ENCODE assay signal across 8 mouse cellular contexts in genomic region chr19:4877785-4878184, GRCm38 (mm10). TPM values are rescaled to one million over a fixed set of nuclear protein-coding genes. Genes with fewer than 3 reads are reported as not detected.
DNase-seq lines count a peak whose midpoint lies in the region; ATAC-seq and TF ChIP-seq lines count a peak whose summit lies in the region.

Gene Actn3, minus strand, starts transcription at chr19:4877909.

- no peak for TF ChIP-seq POLR2A in ES-Bruce4 (IDR thresholded peaks at IDR 0.05; ENCODE audit: insufficient read depth, low read length)

- no peaks in the 10 kb centered on the region for H3K36me3 ChIP-seq in ES-Bruce4 (ENCODE audit: control insufficient read depth, insufficient read depth, low read length, poor library complexity, severe bottlenecking)
- H3K36me3 ChIP-seq in embryonic facial prominence, embryonic 10.5 days (replicated peaks) = no peaks in the 10 kb centered on the region
- H3K36me3 ChIP-seq in kidney, embryonic 14.5 days (ENCODE audit: control insufficient read depth, insufficient read depth, low read length) = no peaks in the 10 kb centered on the region
- H3K36me3 ChIP-seq in stomach, embryonic 16.5 days (ENCODE audit: control insufficient read depth, insufficient read depth, low read length) = no peaks in the 10 kb centered on the region

- H3K27ac ChIP-seq in ES-Bruce4 (ENCODE audit: insufficient read depth, low read length) = peak within 1 kb of the TSS; percentile 43
- H3K27ac ChIP-seq in embryonic facial prominence, embryonic 10.5 days (replicated peaks) = peak within 1 kb of the TSS; percentile 78
- peak within 1 kb of the TSS; percentile 72 for H3K27ac ChIP-seq in kidney, embryonic 14.5 days (ENCODE audit: low read depth, low read length)
- H3K27ac ChIP-seq in stomach, embryonic 16.5 days (ENCODE audit: low read length) = peak within 1 kb of the TSS; percentile 56

- H3K4me2 ChIP-seq in kidney, embryonic 14.5 days (replicated peaks; ENCODE audit: low read depth, low read length) = peak within 1 kb of the TSS; percentile 81
- H3K4me2 ChIP-seq in stomach, embryonic 16.5 days (ENCODE audit: low read depth, low read length) = peak within 1 kb of the TSS; percentile 93

- H3K9me3 ChIP-seq in ES-Bruce4 (replicated peaks; ENCODE audit: control insufficient read depth, insufficient read depth, low read length, poor library complexity, severe bottlenecking) = no peaks in the 10 kb centered on the region
- H3K9me3 ChIP-seq in embryonic facial prominence, embryonic 10.5 days = no peaks in the 10 kb centered on the region
- no peaks in the 10 kb centered on the region for H3K9me3 ChIP-seq in kidney, embryonic 14.5 days (ENCODE audit: control insufficient read depth, low read length)
- no peaks in the 10 kb centered on the region for H3K9me3 ChIP-seq in stomach, embryonic 16.5 days (replicated peaks; ENCODE audit: control insufficient read depth, low read length)

- H3K4me1 ChIP-seq in ES-Bruce4 (ENCODE audit: control insufficient read depth, insufficient read depth, low read length) = peaks cover 2% of the 10 kb centered on the region
- H3K4me1 ChIP-seq in embryonic facial prominence, embryonic 10.5 days = peaks cover 36% of the 10 kb centered on the region
- H3K4me1 ChIP-seq in kidney, embryonic 14.5 days (ENCODE audit: control insufficient read depth, insufficient read depth, low read length) = peaks cover 20% of the 10 kb centered on the region
- peaks cover 4% of the 10 kb centered on the region for H3K4me1 ChIP-seq in stomach, embryonic 16.5 days (ENCODE audit: control insufficient read depth, insufficient read depth, low read length)

- peak; percentile 40 for DNase-seq in embryonic facial prominence, embryonic 10.5 days (ENCODE audit: low spot score)
- peak; percentile 23 for DNase-seq in heart, adult 8-10 months (ENCODE audit: low spot score)
- DNase-seq in lung, postnatal 10 days = peak; percentile 51
- no peak for DNase-seq in layer of hippocampus, adult 9-11 months
- no peak for DNase-seq in cerebellum, postnatal 10 days

- peak; percentile 54 for ATAC-seq in kidney, embryonic 14.5 days (ENCODE audit: low FRiP score, low TSS enrichment)
- ATAC-seq in stomach, embryonic 16.5 days (ENCODE audit: insufficient read depth, low FRiP score) = peak; percentile 47; the same call in 1 of the 2 replicates

- 2% methylated on average over 17 of the region's 17 CpGs for WGBS in embryonic facial prominence, embryonic 10.5 days
- WGBS in kidney, embryonic 14.5 days = 4% methylated on average over 17 of the region's 17 CpGs
- 4% methylated on average over 17 of the region's 17 CpGs for WGBS in stomach, embryonic 16.5 days

- TF ChIP-seq CTCF in ES-Bruce4 (IDR thresholded peaks at IDR 0.05; ENCODE audit: low read depth, low read length) = no peak

- H3K9ac ChIP-seq in ES-Bruce4 (ENCODE audit: low read depth, poor library complexity, severe bottlenecking) = peak within 1 kb of the TSS; percentile 71
- peak within 1 kb of the TSS; percentile 88 for H3K9ac ChIP-seq in kidney, embryonic 14.5 days (ENCODE audit: low read depth, low read length)
- H3K9ac ChIP-seq in stomach, embryonic 16.5 days (ENCODE audit: low read length) = peak within 1 kb of the TSS; percentile 95

- no peak for TF ChIP-seq EP300 in ES-Bruce4 (IDR thresholded peaks at IDR 0.05; ENCODE audit: insufficient read depth, low read depth, low read length)

- peak within 1 kb of the TSS; percentile 87 for H3K4me3 ChIP-seq in ES-Bruce4 (ENCODE audit: low read depth, low read length)
- H3K4me3 ChIP-seq in embryonic facial prominence, embryonic 10.5 days = peak within 1 kb of the TSS; percentile 89
- H3K4me3 ChIP-seq in kidney, embryonic 14.5 days (ENCODE audit: low read length) = peak within 1 kb of the TSS; percentile 92
- peak within 1 kb of the TSS; percentile 98 for H3K4me3 ChIP-seq in stomach, embryonic 16.5 days (replicated peaks; ENCODE audit: low read length)

- H3K27me3 ChIP-seq in ES-Bruce4 (ENCODE audit: control insufficient read depth, insufficient read depth, low read length, poor library complexity, severe bottlenecking) = no peaks in the 10 kb centered on the region
- peaks cover 11% of the 10 kb centered on the region for H3K27me3 ChIP-seq in embryonic facial prominence, embryonic 10.5 days (replicated peaks; ENCODE audit: low read depth, poor library complexity, severe bottlenecking)
- no peaks in the 10 kb centered on the region for H3K27me3 ChIP-seq in kidney, embryonic 14.5 days (ENCODE audit: control insufficient read depth, insufficient read depth, low read length)
- H3K27me3 ChIP-seq in stomach, embryonic 16.5 days (ENCODE audit: control insufficient read depth, insufficient read depth, low read length) = no peaks in the 10 kb centered on the region

RNA-seq across cellular contexts. Expression of gene Actn3, which starts in this region (rescaled TPM):
- 4.5 and 4.8 TPM in 2 replicates for polyA plus RNA-seq in ES-Bruce4 (2011; ENCODE audit: insufficient read depth, insufficient read length, low read depth, missing spikeins)
- 5.0 and 6.7 TPM in 2 replicates for polyA plus RNA-seq in embryonic facial prominence, embryonic 10.5 days (2016; fragmentation: Nextera tagmentation; extraction: Ambion mirVana)
- total RNA-seq in heart, adult 8-10 months (2022) = 1 to 10 TPM; 2.0 to 4.3 (median 2.6) TPM
- 12.8 and 13.8 TPM in 2 replicates for polyA plus RNA-seq in kidney, embryonic 14.5 days (2014; fragmentation: Nextera tagmentation; extraction: Ambion mirVana)
- 5.3 and 8.9 TPM in 2 replicates for polyA plus RNA-seq in stomach, embryonic 16.5 days (2015; fragmentation: Nextera tagmentation; extraction: Ambion mirVana)

Comparison
In these comparisons a context has a peak if more than half of its experiments do, and no peak if none do; other contexts are left out.
1. DNase-seq: peak in embryonic facial prominence, embryonic 10.5 days (single experiment), heart, adult 8-10 months (single experiment) and lung, postnatal 10 days (single experiment); none in layer of hippocampus, adult 9-11 months (single experiment) and cerebellum, postnatal 10 days (0 of 2).
2. Peak in every context shown above with its lines, with median percentiles within 50 percentile points of each other: H3K27ac ChIP-seq, H3K4me3 ChIP-seq and H3K9ac ChIP-seq.